Mouse (Mus musculus): Measurements from ENCODE around the gene Mypn.

The Mypn gene

DNA sequence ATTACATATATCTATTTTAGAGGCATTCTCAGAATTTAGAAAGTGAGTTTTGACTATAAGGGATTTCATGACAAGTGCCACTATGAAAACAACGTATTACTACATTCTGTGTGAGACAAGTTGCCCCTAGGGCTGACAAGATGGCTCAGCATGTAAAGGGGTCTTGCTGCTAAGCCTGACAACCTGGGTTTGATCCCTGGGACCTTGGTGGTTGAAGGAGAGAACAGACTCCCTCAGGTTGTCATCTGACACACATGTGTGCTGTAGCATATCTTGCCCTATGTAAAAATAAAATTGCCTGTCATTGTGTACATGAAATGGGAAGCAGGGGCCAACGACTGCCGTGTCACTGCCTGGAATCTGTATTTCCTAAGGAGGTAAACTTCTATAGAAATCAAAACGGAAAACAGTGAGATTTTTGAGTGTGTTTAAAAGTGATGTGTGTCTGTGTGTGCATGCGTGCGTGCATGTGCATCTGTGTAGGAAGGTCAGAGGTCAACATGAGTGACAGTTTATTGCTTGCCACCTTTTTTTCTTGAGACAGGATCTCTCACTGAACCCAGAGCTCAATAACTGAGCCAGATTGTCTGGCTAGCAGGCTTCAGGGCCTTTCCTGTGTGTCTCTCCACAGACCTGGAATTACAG, 89.9 kb downstream of the Mypn start:
- CTCF ChIA-PET = interaction anchor here (0.5 kb wide), 1 partner anchor 237 kb away, joined by 3 read pairs; no protein-coding TSS in a partner anchor

- CTCF ChIA-PET = interaction anchor here (0.5 kb wide), 1 partner anchor 237 kb away, joined by 3 read pairs; no protein-coding TSS in a partner anchor
Observed at GRCm38 (mm10) chr10:63113027-63113604, 90.6 kb downstream of the Mypn start.

DNA sequence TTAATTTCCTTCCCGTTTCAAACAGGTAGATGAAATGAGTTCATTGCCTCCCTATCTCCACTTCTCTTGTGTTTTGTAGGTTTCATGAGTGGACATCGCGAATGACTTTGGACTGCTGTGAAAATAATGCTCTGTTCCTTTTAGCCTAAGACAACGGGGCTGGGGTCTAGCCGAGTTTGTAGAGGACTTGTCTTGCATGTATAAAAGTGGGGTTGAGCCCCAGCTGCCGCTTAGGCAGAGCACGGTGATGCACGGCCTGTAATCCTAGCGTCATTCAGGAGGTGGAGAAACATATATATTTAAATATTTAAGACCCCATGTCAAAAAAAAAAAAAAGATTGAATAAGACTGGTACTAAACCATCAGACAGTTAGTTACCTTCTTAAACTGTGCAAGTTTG, 103.1 kb downstream of the Mypn start:
- CTCF ChIA-PET = no interaction called here

DNA sequence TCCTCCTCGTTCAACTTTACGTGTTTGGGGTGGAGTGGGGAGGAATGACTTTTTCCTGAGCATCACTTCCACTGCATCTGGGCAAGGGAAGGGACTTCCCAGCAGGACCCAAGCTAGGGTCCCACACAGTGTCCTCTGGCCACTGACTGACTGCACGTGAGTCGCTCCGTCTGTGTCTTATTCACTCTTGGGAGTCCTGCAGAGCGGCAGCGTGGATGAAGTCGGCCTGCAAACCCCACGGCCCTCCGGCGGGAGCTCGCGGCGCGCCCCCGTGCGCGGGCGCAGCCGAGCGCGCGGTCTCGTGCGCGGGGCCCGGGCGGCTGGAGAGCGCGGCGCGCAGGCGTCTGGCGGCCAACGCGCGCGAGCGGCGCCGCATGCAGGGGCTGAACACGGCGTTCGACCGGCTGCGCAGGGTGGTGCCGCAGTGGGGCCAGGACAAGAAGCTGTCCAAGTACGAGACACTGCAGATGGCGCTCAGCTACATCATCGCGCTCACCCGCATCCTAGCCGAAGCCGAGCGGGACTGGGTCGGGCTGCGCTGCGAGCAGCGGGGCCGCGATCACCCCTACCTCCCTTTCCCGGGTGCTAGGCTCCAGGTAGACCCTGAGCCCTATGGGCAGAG, 103.7 kb downstream of the Mypn start:
- CTCF ChIA-PET = interaction anchor here (0.5 kb wide), 1 partner anchor 246 kb away, joined by 3 read pairs; no protein-coding TSS in a partner anchor

- CTCF ChIA-PET = interaction anchor here (0.5 kb wide), 1 partner anchor 247 kb away, joined by 3 read pairs; no protein-coding TSS in a partner anchor
Observed at GRCm38 (mm10) chr10:63099521-63099920, 104.2 kb downstream of the Mypn start, which contains the start of gene Atoh7. Gene Atoh7 (plus strand): TSS chr10:63099651.

DNA sequence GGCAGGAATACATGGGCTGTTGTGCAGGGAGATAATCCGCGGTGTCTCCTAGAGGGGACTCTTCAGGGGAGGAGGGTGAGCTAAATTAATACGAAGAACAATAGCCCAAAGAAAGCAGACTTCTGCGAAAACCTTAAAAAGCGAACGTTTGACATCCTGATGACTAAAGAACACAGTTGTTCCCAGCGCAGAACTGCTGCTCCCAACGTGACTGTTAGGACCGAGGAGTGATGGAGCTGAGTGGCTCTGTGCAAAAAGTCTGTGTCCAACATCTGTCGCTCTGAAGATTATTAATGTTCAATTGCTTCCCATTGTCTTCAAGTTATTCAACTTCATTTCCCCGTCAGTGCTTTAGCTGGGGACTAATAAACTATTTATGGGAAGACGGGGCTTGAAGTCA, 105.6 kb downstream of the Mypn start:
- CTCF ChIA-PET = no interaction called here

GRCm38 (mm10) chr10:63096757-63097156, 107.0 kb downstream of the Mypn start:
- CTCF ChIA-PET = no interaction called here

DNA sequence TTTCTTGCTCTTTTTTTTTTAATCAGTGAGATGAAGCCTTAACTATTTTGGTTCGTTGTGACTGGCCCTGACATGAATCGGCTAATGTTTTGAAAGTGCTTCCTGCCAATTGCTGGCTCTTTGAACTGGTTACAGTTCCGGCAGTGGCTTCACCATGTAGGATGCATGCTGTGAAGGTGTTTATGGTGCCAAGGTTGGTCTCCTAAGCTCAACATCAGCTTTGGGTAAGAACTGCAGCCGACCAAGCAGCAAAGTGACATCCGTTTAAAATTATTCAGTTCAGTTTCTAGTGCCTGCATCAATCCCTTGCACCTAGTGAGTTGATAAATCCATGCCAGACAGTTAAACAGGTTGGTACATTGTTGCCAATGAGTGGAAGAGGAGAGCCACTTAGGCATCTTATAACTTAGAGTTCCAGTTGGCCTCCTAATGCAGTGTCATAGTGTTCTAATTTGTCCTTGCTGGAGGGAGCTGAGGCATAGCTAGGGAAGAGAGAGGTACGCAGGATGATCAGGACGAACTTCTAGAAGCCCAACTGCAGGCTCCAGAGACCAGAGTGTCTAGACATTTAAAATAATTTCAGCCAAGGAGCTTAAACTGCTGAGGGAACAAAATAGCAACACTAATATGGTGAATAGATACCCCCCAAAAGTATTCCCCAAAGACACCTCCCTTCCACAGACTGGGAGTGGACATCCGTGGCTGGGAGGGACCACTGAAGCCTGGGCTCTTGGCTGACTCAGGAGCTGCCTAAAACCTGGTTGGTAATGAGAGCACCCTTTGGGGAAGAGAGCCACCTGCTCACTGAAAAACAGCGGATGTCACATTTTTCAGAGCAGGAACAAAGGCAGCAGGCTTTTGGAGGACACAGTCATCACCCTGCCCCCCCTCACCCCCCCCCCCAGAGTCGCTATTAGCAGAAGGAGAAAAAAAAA, 110.9 kb downstream of the Mypn start:
- CTCF ChIA-PET = interaction anchor here (0.5 kb wide), 1 partner anchor 174 kb away, joined by 3 read pairs; no protein-coding TSS in a partner anchor

DNA sequence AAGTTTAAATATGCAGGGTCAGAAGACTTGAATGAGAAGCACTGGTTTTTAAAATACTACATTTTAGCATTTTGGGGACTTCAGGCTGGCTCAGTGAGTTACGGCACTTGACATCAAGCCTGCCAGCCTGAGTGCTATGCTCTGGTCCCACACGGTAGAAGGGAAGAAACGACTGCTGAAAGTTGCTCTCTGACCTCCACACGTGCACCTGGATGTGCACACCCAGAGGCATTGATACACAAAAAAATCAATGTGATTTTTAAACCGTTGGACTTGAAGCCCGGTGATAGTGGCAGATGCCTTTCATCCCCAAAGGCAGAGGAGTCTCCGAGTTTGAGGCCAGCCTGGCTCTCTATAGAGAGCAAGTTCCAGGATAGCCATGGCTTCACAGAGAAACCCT, 111.8 kb downstream of the Mypn start:
- CTCF ChIA-PET = no interaction called here

- CTCF ChIA-PET = interaction anchor here (0.7 kb wide), 1 partner anchor 349 kb away, joined by 3 read pairs; no protein-coding TSS in a partner anchor
Observed at GRCm38 (mm10) chr10:63089758-63090571, 113.8 kb downstream of the Mypn start.

DNA sequence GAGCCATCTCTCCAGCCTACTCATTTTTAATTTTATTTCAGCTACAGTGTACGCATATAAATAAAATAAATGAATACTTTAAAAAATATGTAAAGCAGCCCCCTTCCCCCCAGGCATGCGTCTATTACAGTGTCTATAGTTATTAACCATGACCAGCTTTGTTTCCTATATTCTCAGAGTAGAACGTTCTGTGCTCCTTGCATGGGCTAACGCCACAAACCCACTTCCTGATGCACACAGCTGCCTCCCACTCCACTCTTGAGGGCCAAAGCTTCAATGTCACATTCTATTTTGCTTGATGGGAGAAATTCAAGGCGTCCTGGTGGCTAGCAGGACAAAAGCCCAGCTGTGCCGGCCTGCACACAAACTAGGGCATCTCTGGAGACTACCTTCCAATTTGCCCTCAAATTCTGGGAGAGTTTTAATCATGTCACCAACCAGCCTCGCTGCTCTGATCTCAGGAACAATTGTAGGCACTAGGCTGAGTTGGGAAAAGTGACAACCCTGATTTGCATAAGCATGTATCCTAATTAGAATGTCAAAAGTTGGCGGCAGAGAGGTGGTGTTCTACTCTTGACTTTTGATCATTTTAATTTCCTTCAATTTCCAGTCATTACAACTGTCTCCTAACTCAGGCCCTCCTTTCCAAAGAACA, 114.5 kb downstream of the Mypn start:
- CTCF ChIA-PET = interaction anchor here (0.7 kb wide), 1 partner anchor 349 kb away, joined by 3 read pairs; no protein-coding TSS in a partner anchor

DNA sequence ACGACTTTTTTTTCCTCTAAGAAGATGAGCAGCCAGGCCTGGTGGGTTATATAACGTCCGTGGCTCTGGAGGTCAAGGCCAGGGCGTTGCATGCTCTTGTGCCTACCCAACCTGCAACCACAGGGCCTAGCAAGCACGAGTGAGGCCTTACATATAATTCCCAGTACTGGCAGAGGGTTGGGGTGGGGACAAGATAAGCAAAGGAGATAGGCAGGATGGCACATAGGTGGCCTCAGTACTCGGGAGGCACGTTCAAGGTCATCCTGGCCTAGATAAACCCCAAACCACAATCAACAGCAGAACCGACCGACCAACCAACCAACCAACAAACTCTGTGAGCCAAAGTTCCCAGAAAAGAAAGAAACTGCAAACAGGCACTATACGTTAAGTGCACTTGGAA, 117.4 kb downstream of the Mypn start:
- CTCF ChIA-PET = no interaction called here

DNA sequence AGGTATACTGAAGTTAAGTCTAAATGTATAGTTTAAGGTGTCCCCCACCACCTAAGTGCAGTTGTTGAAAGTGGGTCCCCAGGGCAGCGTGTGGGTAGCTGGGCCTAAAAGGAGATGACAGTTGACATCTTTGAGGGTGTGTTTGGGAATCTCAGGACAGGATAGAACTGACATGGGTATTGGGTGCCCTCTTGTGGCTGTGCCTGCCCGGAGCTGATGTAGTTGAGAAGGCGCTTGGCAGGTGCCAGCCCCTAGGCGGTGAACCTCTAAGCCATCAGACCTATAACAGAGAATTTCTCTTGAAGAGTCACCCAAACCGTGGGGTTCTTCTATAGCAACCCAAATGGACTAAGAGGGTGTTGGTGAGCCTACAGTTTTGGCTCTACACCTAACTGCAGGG, 137.8 kb downstream of the Mypn start:
- CTCF ChIA-PET = interaction anchor here (1.0 kb wide), 1 partner anchor 80 kb away, joined by 4 read pairs; no protein-coding TSS in a partner anchor

All from spleen, embryonic (tissue).